Mouse (Mus musculus): ENCODE data around the gene Ubqln4.
"Not testable (repeated sequence)": the region's sequence is repeated elsewhere in the genome, so short reads cannot be mapped to it uniquely, and the experiment has no call there.

The Ubqln4 gene

GRCm38 (mm10) chr3:88593893-88594580 lies 40.5 kb downstream of the Ubqln4 start:
- DNase-seq (ENCODE audit: low read depth, low spot score), result no peak

- not testable (repeated sequence) for DNase-seq (ENCODE audit: low read depth, low spot score)
Observed at GRCm38 (mm10) chr3:88596547-88596946, 43.0 kb downstream of the Ubqln4 start.

DNA sequence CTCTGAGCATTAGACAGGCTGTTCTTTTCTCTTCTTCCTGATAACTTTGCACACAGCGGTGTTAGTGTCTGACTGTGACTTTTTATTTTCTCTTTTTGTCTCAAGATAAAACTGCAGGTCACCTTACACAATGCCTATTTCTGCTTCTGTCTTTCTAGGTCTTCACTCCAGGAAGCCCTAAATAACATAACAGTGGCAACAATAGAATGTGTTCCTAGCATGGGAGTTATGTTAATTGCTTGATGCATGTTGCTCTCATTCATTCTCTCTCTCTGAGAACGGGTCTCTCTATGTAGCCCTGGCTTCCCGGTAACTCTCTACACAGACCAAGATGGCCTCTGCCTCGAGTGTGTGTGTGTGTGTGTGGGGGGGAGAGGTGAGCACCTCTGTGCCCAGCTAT lies 48.9 kb downstream of the Ubqln4 start:
- no peak for DNase-seq (ENCODE audit: low read depth, low spot score)

- peak; percentile 87 for DNase-seq (ENCODE audit: low read depth, low spot score)
Observed at GRCm38 (mm10) chr3:88603714-88604161, 50.2 kb downstream of the Ubqln4 start.

- DNase-seq (ENCODE audit: low read depth, low spot score), result no peak
Observed at GRCm38 (mm10) chr3:88604863-88605262, 51.3 kb downstream of the Ubqln4 start.

GRCm38 (mm10) chr3:88605666-88606065 lies 52.1 kb downstream of the Ubqln4 start, which contains the start of gene Arhgef2:
Arhgef2 (plus strand) TSS chr3:88605966.
- DNase-seq (ENCODE audit: low read depth, low spot score), result not testable (repeated sequence)

GRCm38 (mm10) chr3:88607065-88607757 lies 53.7 kb downstream of the Ubqln4 start:
- peak; percentile 91 for DNase-seq (ENCODE audit: low read depth, low spot score)

GRCm38 (mm10) chr3:88607758-88608138 lies 54.2 kb downstream of the Ubqln4 start:
- no peak for DNase-seq (ENCODE audit: low read depth, low spot score)

DNA sequence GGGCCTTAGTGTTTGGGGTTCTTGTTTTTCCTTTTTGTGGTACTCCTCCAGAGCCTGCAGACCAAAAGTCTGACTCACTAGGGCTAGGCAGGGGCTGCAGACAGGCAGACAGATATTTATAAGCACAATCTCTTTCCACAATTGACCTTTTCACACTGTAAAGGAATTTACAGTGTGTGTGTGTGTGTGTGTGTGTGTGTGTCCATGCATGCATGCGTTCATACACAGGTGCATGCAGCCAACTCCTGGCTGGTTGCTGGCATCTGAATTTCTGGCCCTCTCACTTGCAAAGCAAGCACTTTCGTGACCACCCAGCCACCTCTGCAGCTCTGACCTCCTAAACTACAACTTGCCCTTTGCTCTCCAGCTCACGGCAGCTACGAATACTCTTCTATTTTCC lies 55.5 kb downstream of the Ubqln4 start:
- DNase-seq (ENCODE audit: low read depth, low spot score), result no peak

DNA sequence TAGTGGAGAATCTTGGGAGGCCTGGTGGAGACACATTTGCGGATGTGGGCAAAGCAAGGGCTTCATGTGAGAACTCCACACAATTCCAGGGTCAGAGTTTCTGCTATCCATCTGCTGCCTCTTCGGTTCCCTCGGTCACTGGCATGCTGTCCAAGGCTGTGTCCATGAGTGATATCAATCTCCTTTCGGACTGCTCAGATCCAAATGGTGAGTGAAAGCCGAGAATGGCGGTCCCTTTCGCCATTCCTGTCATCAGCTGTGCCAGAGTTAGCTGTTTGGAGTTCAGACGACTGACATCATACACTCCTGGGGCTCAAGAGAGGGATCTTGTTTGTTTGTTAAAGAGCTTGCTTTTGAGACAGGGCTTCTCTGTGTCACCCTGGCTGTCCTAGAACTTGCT lies 60.9 kb downstream of the Ubqln4 start:
- no peak for DNase-seq (ENCODE audit: low read depth, low spot score)

DNA sequence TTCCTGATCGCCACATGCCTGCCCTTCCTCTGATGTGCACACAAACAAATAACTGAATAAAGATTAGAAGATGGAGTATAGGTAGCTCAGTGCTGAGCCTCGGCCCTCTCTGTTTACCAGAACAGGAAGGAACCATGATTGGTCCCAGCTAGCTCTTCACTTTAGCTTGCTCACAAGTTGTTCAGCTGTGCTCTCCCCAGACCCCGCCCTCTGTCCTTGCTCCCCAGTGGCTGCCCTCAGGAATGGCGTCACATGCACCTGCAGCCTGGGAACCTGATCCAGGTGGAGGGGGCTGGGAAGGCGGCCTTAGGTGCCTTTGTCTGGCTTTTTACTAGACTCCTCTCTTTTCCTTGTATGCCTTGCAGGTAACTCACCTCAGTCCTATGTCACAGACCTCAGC lies 61.6 kb downstream of the Ubqln4 start:
- no peak for DNase-seq (ENCODE audit: low read depth, low spot score)

DNA sequence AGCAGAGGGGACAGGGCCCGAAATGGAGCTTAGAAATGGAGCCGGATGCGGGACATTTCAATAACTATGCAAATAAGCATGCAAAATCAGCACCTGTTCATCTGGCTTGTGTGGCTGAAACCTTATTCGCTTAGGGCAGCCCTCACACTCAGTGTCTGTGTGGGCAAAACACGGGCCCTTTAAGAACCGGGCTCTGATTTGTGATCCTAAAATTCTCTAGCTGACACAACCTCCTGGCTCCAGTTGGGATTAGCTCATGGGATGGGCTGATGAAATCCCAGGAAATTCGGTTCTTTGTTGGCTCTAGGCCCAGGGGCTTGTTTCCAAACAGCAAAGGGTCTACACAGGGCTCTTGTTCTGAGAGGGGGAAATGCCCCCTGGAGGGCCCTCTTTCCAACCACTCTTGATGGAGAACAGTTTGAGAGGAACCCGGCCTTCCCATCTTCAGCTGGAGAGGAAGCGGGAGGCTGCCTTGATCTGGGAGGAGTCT lies 62.4 kb downstream of the Ubqln4 start:
- DNase-seq (ENCODE audit: low read depth, low spot score), result no peak

DNA sequence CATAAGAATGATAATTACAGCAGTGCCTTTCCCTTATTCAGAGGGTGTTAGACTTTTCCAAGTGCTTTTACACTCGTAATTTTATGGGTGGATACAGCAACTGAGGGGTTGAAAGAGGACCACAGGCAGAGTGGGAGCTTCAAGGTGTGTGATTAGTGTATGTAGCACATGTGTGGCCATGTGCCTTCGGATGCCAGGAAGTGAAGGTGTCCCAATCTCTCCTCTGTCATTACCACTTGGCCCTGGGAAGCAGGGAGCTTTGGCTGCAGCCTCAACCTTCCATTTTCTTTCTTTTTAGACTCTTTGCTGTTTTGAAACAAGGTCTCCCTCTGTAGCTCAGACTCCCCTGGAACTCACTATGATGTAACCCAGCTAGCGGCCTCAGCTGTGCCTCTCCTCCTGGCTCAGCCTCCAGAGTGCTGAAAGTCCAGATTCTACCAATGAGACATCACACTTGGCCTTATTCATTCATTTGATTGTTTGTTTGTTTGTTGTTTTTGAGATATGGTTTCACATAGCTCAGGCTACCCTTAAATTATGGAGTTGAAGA lies 63.5 kb downstream of the Ubqln4 start:
- DNase-seq (ENCODE audit: low read depth, low spot score), result no peak

- DNase-seq (ENCODE audit: low read depth, low spot score), result no peak
Observed at GRCm38 (mm10) chr3:88618074-88618871, 64.7 kb downstream of the Ubqln4 start.
